Mouse (Mus musculus) embryonic facial prominence, embryonic 10.5 days (tissue): ENCODE results near the gene Opa1. TPM values are rescaled to one million over a fixed set of nuclear protein-coding genes. Genes with fewer than 3 reads are reported as not detected.
A peak's percentile ranks its signal among the peaks of the same experiment; 100 is the strongest.

Source experiments
- DNase-seq: peaks from one replicate; pipeline ENCODE4 v3.0.0-alpha.2; 2017; ENCODE audit warnings: low spot score
- H3K27ac ChIP-seq: fragments of 300-500 bp; sonication (generic); replicated peaks from 2 replicates; pipeline ENCODE4 v1.5.1; 2016; ENCODE audit warnings: mild to moderate bottlenecking
- H3K27me3 ChIP-seq: fragments of 300-500 bp; sonication (generic); replicated peaks from 2 replicates; pipeline ENCODE4 v1.6.1; 2016; ENCODE audit warnings: low read depth, mild to moderate bottlenecking; ENCODE audit not compliant: poor library complexity, severe bottlenecking
- H3K36me3 ChIP-seq: fragments of 300-500 bp; sonication (generic); replicated peaks from 2 replicates; pipeline ENCODE4 v1.6.1; 2016; ENCODE audit warnings: mild to moderate bottlenecking, moderate library complexity
- H3K4me1 ChIP-seq: fragments of 300-500 bp; sonication (generic); 2 replicates; pipeline ENCODE4 v1.6.1; 2016
- H3K4me3 ChIP-seq: fragments of 300-500 bp; sonication (generic); 2 replicates; pipeline ENCODE4 v1.5.1; 2016; ENCODE audit warnings: mild to moderate bottlenecking, moderate library complexity
- H3K9me3 ChIP-seq: fragments of 300-500 bp; sonication (generic); 2 replicates; pipeline ENCODE4 v1.6.1; 2016; ENCODE audit warnings: mild to moderate bottlenecking
- WGBS: fragments of 180-500 bp; shearing (Covaris S2); methylation state at CpG from one replicate; pipeline ENCODE4 v1.1.7; 2016; 5-methylcytosine and 5-hydroxymethylcytosine counted together
- polyA plus RNA-seq: library from polyadenylated mRNA; unstranded; fragments of >200 nt; fragmentation: Nextera tagmentation; extraction: Ambion mirVana; gene quantifications from 2 replicates; pipeline ENCODE4 v1.2.1, GENCODE M21; 2016

Gene Opa1
- polyA plus RNA-seq, 1 experiment from 2014 or later, result 44.0 TPM

DNA sequence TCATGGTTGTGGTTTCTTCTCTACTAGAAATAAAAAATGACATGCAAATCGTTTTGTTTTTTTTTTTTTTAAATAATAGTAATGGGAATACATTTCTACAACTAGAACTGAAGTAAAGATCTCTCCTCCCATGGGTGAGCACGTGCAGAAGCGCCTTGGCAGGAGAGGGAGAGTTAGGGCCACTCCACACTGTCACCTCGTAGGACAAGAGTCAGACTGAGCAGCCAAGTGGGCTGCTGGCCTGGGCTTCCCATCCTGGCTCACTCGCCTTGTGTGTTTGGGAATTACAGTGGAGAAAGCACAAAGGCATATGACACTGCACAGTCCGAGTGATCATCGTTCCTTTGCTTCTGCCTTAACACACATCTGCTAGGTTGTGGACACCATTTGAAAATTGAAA, 13.0 kb downstream of the Opa1 start:
- no peak overlapping the region for H3K27ac ChIP-seq
- H3K27me3 ChIP-seq, result no peaks in the 10 kb centered on the region
- H3K36me3 ChIP-seq, result peaks cover 67% of the 10 kb centered on the region
- 87% methylated on average over 7 of the region's 7 CpGs for WGBS
- no peaks in the 10 kb centered on the region for H3K4me1 ChIP-seq
- no peak for DNase-seq
- no peak overlapping the region for H3K4me3 ChIP-seq
- no peaks in the 10 kb centered on the region for H3K9me3 ChIP-seq

DNA sequence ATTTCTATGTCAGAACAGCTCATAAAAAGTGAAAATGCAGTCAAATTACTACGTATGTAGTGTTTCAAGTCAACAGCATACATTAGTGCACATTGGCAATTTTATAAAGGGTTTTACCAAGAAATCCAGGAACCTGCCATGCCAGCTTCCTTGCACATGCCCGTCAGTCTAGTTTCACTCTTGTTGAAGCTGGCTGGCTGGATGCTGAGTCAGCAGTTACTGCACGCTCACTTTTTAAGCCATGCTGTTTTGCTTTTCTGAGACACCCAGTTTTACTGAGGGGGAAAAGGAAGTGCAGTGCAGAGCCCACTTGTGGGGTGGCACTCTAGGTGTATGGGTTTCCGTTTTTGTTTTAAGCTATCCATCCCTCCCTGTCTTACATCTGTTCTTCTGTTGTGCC, 18.0 kb downstream of the Opa1 start:
- peaks cover 53% of the 10 kb centered on the region for H3K36me3 ChIP-seq

DNA sequence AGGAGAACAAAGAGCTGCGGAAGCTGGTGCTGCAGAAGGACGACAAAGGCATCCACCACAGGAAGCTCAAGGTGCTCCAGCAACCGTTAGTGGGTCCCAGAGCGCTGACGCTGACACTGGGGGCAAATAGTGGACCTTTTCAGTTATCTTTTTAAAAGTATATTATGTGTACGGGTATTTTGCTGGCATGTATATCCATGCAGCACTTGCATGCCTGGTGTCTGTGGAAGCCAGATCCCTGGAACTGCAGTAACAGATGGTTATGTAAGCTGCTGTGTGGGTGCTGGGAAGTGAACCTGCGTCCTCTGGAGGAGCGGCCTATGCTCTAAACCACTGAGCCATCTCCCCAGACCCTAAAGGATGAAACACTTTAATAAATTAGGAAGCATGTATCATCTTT, 26.4 kb downstream of the Opa1 start:
- H3K36me3 ChIP-seq, result peaks cover 79% of the 10 kb centered on the region
- no peaks in the 10 kb centered on the region for H3K4me1 ChIP-seq
- H3K27ac ChIP-seq, result no peak overlapping the region
- no peaks in the 10 kb centered on the region for H3K9me3 ChIP-seq
- no peaks in the 10 kb centered on the region for H3K27me3 ChIP-seq
- DNase-seq, result no peak
- no peak overlapping the region for H3K4me3 ChIP-seq
- 93% methylated on average over 8 of the region's 8 CpGs for WGBS

More for the DNA sequence above, 18.0 kb downstream of the Opa1 start:
- no peaks in the 10 kb centered on the region for H3K4me1 ChIP-seq
- H3K9me3 ChIP-seq, result no peaks in the 10 kb centered on the region
- H3K27ac ChIP-seq, result no peak overlapping the region
- no peaks in the 10 kb centered on the region for H3K27me3 ChIP-seq
- 86% methylated on average over 4 of the region's 4 CpGs for WGBS
- DNase-seq, result no peak
- H3K4me3 ChIP-seq, result no peak overlapping the region

DNA sequence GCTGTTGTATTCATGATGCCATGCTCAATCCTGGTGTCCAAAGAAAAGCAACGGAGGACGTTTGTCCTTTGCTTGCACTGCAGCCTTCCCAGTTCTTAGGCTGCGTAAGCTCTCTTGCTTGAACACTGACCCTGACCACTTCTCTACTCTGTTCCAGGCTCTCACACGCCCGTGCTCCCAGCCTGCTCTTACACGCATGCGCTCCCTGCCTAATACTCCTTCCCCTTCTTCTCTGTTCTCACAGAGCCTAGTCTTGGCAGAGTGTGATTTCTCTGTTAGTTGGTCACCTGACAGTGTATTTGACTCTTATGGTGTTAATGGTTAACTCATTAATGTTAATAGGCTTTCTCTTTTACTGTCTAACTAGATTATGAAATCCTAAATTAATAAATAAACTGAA, 28.0 kb downstream of the Opa1 start:
- 93% methylated on average over 7 of the region's 7 CpGs for WGBS
- no peaks in the 10 kb centered on the region for H3K4me1 ChIP-seq
- H3K9me3 ChIP-seq, result no peaks in the 10 kb centered on the region
- peaks cover 84% of the 10 kb centered on the region for H3K36me3 ChIP-seq
- DNase-seq, result no peak
- H3K27me3 ChIP-seq, result no peaks in the 10 kb centered on the region
- H3K4me3 ChIP-seq, result no peak overlapping the region
- H3K27ac ChIP-seq, result no peak overlapping the region

DNA sequence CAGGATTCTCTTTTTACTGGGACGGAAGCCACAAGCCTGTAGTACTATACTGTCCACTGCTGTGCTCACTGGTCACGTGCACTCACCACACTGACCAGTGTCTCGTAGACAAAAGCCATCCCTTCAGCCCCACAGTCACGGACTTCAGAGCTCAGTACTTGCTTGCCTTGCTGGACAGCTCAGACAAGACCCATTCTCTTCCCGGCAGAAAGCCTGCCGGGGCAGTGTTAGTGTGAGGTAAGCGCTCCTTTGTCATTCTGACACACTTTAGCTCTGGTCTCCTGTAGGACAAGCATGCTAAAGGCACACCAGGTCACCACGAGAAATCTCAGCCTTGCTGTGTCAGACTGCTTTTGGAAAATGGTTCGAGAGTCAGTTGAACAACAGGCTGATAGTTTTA, 35.6 kb downstream of the Opa1 start:
- Histone ChIP-seq H3K4me1 (no peaks in the 10 kb centered on the region), H3K27me3 (no peaks in the 10 kb centered on the region), H3K9me3 (no peaks in the 10 kb centered on the region), H3K27ac (no peak overlapping the region), H3K4me3 (no peak overlapping the region), H3K36me3 (peaks cover 96% of the 10 kb centered on the region)
- 88% methylated on average over 9 of the region's 9 CpGs for WGBS
- DNase-seq, result no peak

DNA sequence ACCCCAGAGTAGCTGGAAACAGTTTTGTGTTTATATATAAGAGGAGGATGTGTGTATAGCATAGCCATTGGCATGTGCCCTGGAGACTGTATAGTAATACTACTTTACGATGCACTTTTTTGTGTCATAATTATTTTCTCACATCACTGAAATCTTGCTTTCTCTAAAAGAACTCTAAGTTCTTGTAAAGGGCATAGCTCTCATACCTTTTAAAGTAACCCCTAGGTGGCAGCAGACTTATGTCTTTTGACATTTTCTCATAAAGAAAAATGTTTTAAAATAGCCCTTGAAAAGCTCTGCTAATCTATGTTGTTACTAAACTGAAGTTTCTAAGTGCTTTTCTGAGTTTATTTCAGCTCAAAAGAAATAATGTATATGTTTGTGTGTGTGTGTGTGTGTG, 49.9 kb downstream of the Opa1 start:
- Histone ChIP-seq H3K4me1 (no peaks in the 10 kb centered on the region), H3K36me3 (peaks cover 90% of the 10 kb centered on the region), H3K4me3 (no peak overlapping the region), H3K9me3 (no peaks in the 10 kb centered on the region), H3K27me3 (no peaks in the 10 kb centered on the region), H3K27ac (no peak overlapping the region)
- DNase-seq, result no peak
- 74% methylated on average over 1 of the region's 1 CpGs for whole genome bisulfite sequencing

DNA sequence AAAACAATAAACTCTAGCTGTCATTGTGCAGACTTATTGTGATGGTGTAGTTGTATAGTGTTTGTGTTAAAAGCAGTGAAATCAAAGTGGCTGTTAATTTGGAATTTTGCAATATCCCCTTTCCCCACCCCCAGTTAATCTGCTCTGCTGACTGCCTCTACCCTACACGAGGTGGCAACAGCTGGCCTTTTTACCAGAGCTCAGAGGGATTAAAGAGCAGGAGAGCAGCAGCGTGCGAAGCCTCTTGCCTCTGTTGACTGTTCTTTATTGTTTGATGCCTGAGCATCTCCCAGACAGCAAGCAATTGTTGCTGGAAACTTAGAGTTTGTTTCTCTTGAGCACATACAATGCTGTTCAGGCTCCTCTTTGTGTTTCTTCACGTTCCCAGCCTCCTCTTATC, 56.6 kb downstream of the Opa1 start:
- Histone ChIP-seq H3K36me3 (peaks cover 78% of the 10 kb centered on the region), H3K4me1 (peaks cover 3% of the 10 kb centered on the region; the same call in 1 of the 2 replicates), H3K27me3 (no peaks in the 10 kb centered on the region), H3K9me3 (no peaks in the 10 kb centered on the region), H3K4me3 (no peak overlapping the region), H3K27ac (0 out of 2 replicates have a peak overlapping the region, but pooled peaks have one; percentile 11)
- peak; percentile 30 for DNase-seq
- 15% methylated on average over 4 of the region's 4 CpGs for WGBS

DNA sequence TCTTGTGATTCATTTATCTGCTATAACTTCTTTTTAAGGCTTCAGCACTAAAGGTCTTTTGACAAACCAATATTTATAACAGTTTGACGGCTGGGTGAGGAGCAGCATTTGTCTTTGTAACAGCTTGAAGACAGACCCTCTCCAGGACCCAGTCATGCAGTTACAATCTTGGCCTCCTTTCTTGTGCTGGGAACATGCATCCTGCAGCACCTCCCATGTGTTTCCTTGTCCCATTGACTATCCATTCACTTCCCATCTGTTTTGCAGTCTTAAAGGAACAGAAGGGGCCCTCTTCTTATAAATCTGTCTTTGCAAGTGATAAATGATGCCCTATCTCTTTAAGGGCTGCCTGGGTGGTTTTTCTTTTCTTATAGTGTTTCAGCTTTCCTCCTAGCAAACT, 63.2 kb downstream of the Opa1 start:
- DNase-seq, result no peak
- no peaks in the 10 kb centered on the region for H3K4me1 ChIP-seq
- no peaks in the 10 kb centered on the region for H3K27me3 ChIP-seq
- H3K36me3 ChIP-seq, result peaks cover 51% of the 10 kb centered on the region
- H3K27ac ChIP-seq, result no peak overlapping the region
- H3K9me3 ChIP-seq, result no peaks in the 10 kb centered on the region
- H3K4me3 ChIP-seq, result no peak overlapping the region
- 64% methylated on average over 1 of the region's 1 CpGs for WGBS

DNA sequence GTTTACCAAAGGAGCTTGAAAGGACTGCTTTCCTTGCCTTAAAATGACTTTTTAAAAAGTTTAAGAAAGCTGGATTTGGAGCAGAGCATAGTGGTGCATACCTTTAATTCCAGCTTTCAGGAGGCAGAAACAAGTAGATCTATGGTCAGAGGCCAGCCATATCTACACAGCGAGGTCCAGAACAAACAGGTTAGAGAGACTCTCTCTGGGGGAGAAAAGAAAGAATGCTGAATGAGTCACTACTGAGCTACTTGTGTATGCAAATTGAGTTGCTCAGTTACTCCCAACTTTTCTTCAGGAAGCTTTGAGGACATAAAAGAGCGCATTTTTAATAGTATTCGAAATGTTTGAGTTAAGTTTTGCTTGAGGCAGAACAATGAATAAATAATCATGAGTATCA, 65.7 kb downstream of the Opa1 start:
- Histone ChIP-seq H3K4me3 (no peak overlapping the region), H3K9me3 (no peaks in the 10 kb centered on the region), H3K36me3 (peaks cover 55% of the 10 kb centered on the region), H3K4me1 (no peaks in the 10 kb centered on the region), H3K27me3 (no peaks in the 10 kb centered on the region), H3K27ac (no peak overlapping the region)
- DNase-seq, result no peak
- WGBS, result 91% methylated on average over 3 of the region's 3 CpGs

DNA sequence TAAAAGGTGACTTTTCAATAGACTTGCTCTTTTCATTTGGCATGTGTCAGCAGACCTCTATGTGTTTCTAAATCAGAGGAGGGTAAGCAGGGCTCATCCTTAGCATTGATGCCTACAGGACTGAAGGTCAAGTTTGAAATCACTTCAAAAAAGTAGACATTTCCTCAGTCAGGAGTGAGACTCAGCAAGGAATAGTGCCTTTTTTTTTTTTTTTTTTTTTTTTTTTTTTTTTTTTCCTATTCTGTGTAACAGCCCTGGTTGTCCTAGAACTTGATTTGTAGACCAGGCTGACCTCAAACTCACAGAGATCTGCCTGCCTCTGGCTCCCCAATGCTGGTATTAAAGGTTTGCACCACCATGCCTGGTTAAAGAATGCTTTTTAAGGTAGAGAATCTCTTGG, 67.1 kb downstream of the Opa1 start:
- Histone ChIP-seq H3K4me1 (no peaks in the 10 kb centered on the region), H3K36me3 (peaks cover 54% of the 10 kb centered on the region), H3K27ac (no peak overlapping the region), H3K9me3 (no peaks in the 10 kb centered on the region), H3K27me3 (no peaks in the 10 kb centered on the region), H3K4me3 (no peak overlapping the region)
- DNase-seq, result no peak

DNA sequence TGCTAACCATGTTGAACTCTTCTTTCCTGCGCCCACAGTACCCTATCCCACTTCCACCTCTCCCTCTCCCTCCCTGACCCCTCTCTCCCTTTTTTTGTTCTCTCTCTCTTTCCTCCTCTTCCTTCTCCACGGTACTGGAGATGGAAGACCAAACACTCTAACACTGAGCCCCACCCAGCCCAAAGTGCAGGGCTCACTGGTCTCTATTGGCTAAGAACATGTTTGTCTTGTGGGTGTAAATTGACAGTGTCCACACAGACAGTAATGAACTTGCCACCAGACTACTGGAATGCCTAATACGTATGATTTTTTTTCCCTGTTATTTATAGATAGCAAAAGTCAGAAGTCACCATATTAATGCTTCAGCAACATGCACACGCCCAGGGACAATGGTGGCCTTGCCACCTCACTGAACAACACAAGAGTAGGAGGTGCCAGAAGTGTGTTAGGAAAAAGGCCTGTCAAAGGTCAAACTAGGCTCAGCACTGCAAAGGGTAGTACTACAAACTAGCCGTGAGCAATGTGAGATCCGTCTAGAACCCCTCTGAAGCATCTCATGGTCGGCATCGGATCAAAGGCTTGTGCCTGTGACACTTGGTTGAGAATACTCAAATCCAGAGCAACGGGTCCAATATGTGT, 77.2 kb downstream of the Opa1 start:
- Histone ChIP-seq H3K36me3 (peaks cover 11% of the 10 kb centered on the region), H3K27ac (no peak overlapping the region), H3K9me3 (no peaks in the 10 kb centered on the region), H3K27me3 (peaks cover 70% of the 10 kb centered on the region), H3K4me1 (peaks cover 23% of the 10 kb centered on the region), H3K4me3 (no peak overlapping the region)
- WGBS, result 76% methylated on average over 9 of the region's 9 CpGs
- DNase-seq, result no peak

DNA sequence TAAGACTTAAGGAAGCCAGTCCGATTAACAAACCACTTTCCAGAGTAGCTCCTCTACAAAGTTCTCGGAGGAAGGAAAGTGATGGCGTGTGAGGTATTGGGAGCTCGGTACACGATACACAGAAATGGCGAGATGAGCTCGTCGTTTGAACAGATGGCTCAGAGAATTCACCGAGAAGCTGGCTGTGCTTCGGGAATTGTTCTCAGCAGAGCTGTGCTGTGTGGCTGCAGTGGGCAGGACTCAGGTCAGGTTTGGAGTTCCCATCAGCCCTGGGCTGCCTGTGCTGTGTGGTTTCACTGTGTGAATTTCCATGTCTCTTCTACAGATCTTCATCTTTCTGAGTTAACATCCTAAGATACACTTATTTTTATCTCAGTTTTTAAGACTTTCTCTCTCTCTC, 77.8 kb downstream of the Opa1 start:
- H3K4me1 ChIP-seq, result peaks cover 25% of the 10 kb centered on the region
- H3K4me3 ChIP-seq, result no peak overlapping the region
- DNase-seq, result no peak
- H3K9me3 ChIP-seq, result no peaks in the 10 kb centered on the region
- H3K36me3 ChIP-seq, result peaks cover 6% of the 10 kb centered on the region
- no peak overlapping the region for H3K27ac ChIP-seq
- H3K27me3 ChIP-seq, result peaks cover 74% of the 10 kb centered on the region
- WGBS, result 65% methylated on average over 10 of the region's 10 CpGs

DNA sequence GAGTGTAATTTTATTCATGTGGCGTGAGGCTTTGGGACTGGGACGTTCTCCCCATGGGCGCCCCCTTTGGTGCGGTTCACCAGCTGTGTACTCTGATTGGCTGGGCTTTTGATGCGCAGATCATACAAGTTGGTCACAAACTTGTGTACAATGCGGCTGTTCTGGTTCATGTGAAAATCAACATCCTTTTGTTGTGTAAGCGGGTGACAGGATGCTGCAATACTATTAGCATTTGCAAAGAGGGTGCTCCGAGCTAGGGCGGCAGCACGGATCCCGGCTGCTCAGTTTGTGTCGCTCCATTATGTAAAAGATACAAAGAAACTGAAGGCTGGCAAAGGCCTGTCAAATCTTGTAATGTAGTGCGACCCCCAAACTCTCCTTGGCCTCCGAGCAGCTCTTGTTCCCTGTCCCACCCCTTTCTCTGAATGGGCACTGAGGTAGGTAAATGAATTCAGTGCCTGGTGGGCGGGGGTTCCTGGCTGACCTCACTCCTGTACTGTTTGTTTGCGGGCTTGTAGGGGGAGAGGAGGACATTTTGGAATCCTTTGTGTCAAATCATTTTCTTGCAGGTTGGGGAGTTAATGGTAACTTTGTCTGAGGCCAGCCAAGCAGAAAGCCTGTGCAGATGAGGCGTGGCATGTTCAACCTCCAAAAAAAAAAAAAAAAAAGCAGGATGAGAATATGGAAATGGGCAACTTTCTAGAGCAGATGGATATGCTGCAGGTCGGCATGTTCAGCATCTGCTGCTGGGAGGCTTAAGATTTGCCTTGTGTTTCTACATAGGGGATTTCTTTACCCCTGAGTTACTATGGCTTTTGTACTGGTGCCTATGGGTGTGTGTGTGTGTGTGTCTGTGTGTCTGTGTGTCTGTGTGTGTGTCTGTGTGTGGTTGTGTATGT, 78.8 kb downstream of the Opa1 start:
- peak overlapping the region; percentile 44 for H3K4me3 ChIP-seq
- peak; percentile 64 for DNase-seq
- no peaks in the 10 kb centered on the region for H3K36me3 ChIP-seq
- H3K9me3 ChIP-seq, result no peaks in the 10 kb centered on the region
- peaks cover 79% of the 10 kb centered on the region for H3K27me3 ChIP-seq
- 13% methylated on average over 18 of the region's 18 CpGs for WGBS
- peaks cover 26% of the 10 kb centered on the region for H3K4me1 ChIP-seq
- peak overlapping the region; percentile 48 for H3K27ac ChIP-seq
